Mouse (Mus musculus) CH12.LX (cell line): ENCODE data around the gene Serpina5. TPM values are rescaled to one million over a fixed set of nuclear protein-coding genes. Genes with fewer than 3 reads are reported as not detected.

ENCODE experiments used
- DNase-seq: peaks from one replicate; pipeline ENCODE4 v3.0.0-alpha.2; 2013; ENCODE audit errors: extremely low read depth
- H3K27ac ChIP-seq: 2 replicates; pipeline ENCODE4 v1.5.1; 2012; ENCODE audit warnings: low read depth, mild to moderate bottlenecking, control low read depth, moderate library complexity; ENCODE audit not compliant: insufficient read depth
- H3K27me3 ChIP-seq: replicated peaks from 2 replicates; pipeline ENCODE3; 2012; ENCODE audit warnings: inconsistent platforms
- H3K36me3 ChIP-seq, 2 experiments: replicated peaks in 1 of 2; 2 replicates each; pipeline versions ENCODE3 to v1.6.1; 2012; ENCODE audit warnings: inconsistent platforms in 1 of 2, low read length in 1 of 2, mild to moderate bottlenecking in 1 of 2, mixed read lengths in 1 of 2, moderate library complexity in 1 of 2; ENCODE audit not compliant: control insufficient read depth in 1 of 2, insufficient read depth in 1 of 2
- H3K4me1 ChIP-seq, 2 experiments: 2 replicates each; pipeline ENCODE4 v1.6.1; 2012; ENCODE audit warnings: inconsistent platforms in 1 of 2, moderate library complexity in 1 of 2; ENCODE audit not compliant: insufficient read depth in 2 of 2, control insufficient read depth in 1 of 2
- H3K4me2 ChIP-seq: 2 replicates; pipeline ENCODE4 v1.6.1; 2012; ENCODE audit warnings: low read depth, mild to moderate bottlenecking, control low read depth; ENCODE audit not compliant: poor library complexity, insufficient read depth, severe bottlenecking
- H3K4me3 ChIP-seq, 3 experiments: fragments of 150-350 bp in 1 of 3; sonication (generic) in 1 of 3; replicated peaks in 1 of 3; 2 replicates each; pipeline versions ENCODE3 to v1.5.1; 2011 to 2012; ENCODE audit warnings: low read depth in 2 of 3, low read length in 2 of 3, mild to moderate bottlenecking in 2 of 3, moderate library complexity in 2 of 3, control low read depth in 1 of 3, improper control_type of control experiment in 1 of 3, inconsistent platforms in 1 of 3, mixed read lengths in 1 of 3; ENCODE audit not compliant: poor library complexity in 1 of 3
- H3K79me2 ChIP-seq: replicated peaks from 2 replicates; pipeline ENCODE4 v1.6.1; 2012; ENCODE audit warnings: mild to moderate bottlenecking, moderate library complexity; ENCODE audit not compliant: control insufficient read depth, poor library complexity, insufficient read depth, severe bottlenecking; ENCODE audit errors: extremely low read depth
- H3K9ac ChIP-seq: 2 replicates; pipeline ENCODE4 v1.6.1; 2012; ENCODE audit warnings: low read depth, mild to moderate bottlenecking, control low read depth, moderate library complexity; ENCODE audit not compliant: insufficient read depth
- H3K9me3 ChIP-seq: replicated peaks from 2 replicates; pipeline ENCODE3; 2012; ENCODE audit warnings: low read length, inconsistent platforms, mixed read lengths
- BHLHE40 ChIP-seq: IDR thresholded peaks from 2 replicates; pipeline ENCODE4 v1.6.1; 2011; ENCODE audit warnings: mild to moderate bottlenecking, low read depth, low read length, improper control_type of control experiment
- ETS1 ChIP-seq: conservative IDR thresholded peaks from 2 replicates; pipeline ENCODE4 v1.6.1; 2012; ENCODE audit warnings: low read depth, mild to moderate bottlenecking, inconsistent platforms, low read length, improper control_type of control experiment, moderate library complexity
- HCFC1 ChIP-seq: IDR thresholded peaks from 2 replicates; pipeline ENCODE4 v1.6.1; 2012; ENCODE audit warnings: low read depth, mild to moderate bottlenecking, inconsistent platforms, low read length, improper control_type of control experiment
- IRF4 ChIP-seq: IDR thresholded peaks from 2 replicates; pipeline ENCODE4 v1.6.1; 2014; ENCODE audit warnings: low read depth, mild to moderate bottlenecking, inconsistent platforms, low read length, improper control_type of control experiment
- JUN ChIP-seq: IDR thresholded peaks from 2 replicates; pipeline ENCODE4 v1.6.1; 2011; ENCODE audit warnings: low read depth, mild to moderate bottlenecking, low read length, improper control_type of control experiment, moderate library complexity; ENCODE audit not compliant: insufficient read depth
- KAT2A ChIP-seq: IDR thresholded peaks from 2 replicates; pipeline ENCODE4 v1.6.1; 2012; ENCODE audit warnings: low read length, improper control_type of control experiment, inconsistent platforms; ENCODE audit not compliant: insufficient replicate concordance
- MAFK ChIP-seq: IDR thresholded peaks from 2 replicates; pipeline ENCODE4 v1.6.1; 2011; ENCODE audit warnings: low read length, improper control_type of control experiment; ENCODE audit not compliant: insufficient replicate concordance
- MAZ ChIP-seq: IDR thresholded peaks from 2 replicates; pipeline ENCODE4 v1.6.1; 2012; ENCODE audit warnings: low read depth, mild to moderate bottlenecking, inconsistent platforms, low read length, improper control_type of control experiment, moderate library complexity
- MYC ChIP-seq: IDR thresholded peaks from 2 replicates; pipeline ENCODE4 v1.6.1; 2011; ENCODE audit warnings: low read depth, mild to moderate bottlenecking, improper control_type of control experiment, low read length
- POLR2A ChIP-seq: IDR thresholded peaks from 2 replicates; pipeline ENCODE4 v1.6.1; 2011; ENCODE audit warnings: low read depth, mild to moderate bottlenecking, improper control_type of control experiment, low read length
- RAD21 ChIP-seq: IDR thresholded peaks from 2 replicates; pipeline ENCODE4 v1.6.1; 2011; ENCODE audit warnings: low read depth, mild to moderate bottlenecking, low read length, improper control_type of control experiment, moderate library complexity
- SIN3A ChIP-seq: IDR thresholded peaks from 2 replicates; pipeline ENCODE4 v1.6.1; 2012; ENCODE audit warnings: low read length, improper control_type of control experiment, inconsistent platforms
- UBTF ChIP-seq: IDR thresholded peaks from 2 replicates; pipeline ENCODE4 v1.6.1; 2012; ENCODE audit warnings: low read depth, mild to moderate bottlenecking, inconsistent platforms, low read length, improper control_type of control experiment, moderate library complexity
- USF1 ChIP-seq: IDR thresholded peaks from 2 replicates; pipeline ENCODE4 v1.6.1; 2014; ENCODE audit warnings: low read depth, mild to moderate bottlenecking, inconsistent platforms, low read length, improper control_type of control experiment
- USF2 ChIP-seq: conservative IDR thresholded peaks from 2 replicates; pipeline ENCODE4 v1.6.1; 2011; ENCODE audit warnings: low read depth, low read length, improper control_type of control experiment
- ZKSCAN1 ChIP-seq: IDR thresholded peaks from 2 replicates; pipeline ENCODE4 v1.6.1; 2012; ENCODE audit warnings: low read depth, inconsistent platforms, low read length, improper control_type of control experiment, borderline replicate concordance
- ZNF384 ChIP-seq: IDR thresholded peaks from 2 replicates; pipeline ENCODE4 v1.6.1; 2012; ENCODE audit warnings: low read depth, low read length, improper control_type of control experiment, inconsistent platforms
- dilution Hi-C: fragments of 300-500 bp; cut with MboI; formaldehyde crosslinking; loops from 2 replicates; pipeline ENCODE4 v1.14.3; 2020; ENCODE audit warnings: low sequenced_read_pairs; ENCODE audit not compliant: extremely low pct_unique_long_range_greater_than_20kb, extremely low pct_ligation_motif_present
- in situ Hi-C: fragments of 300-500 bp; cut with MboI; formaldehyde crosslinking; loops from 3 replicates; pipeline ENCODE4 v1.14.3; 2019; ENCODE audit warnings: low sequenced_read_pairs, low pct_ligation_motif_present, low pct_unique_long_range_greater_than_20kb, mixed read lengths
- polyA plus RNA-seq: library from polyadenylated mRNA; unstranded; fragments of >175 nt; gene quantifications from 2 replicates; pipeline ENCODE4 v1.2.1, GENCODE M21; 2012; ENCODE audit warnings: low read depth; ENCODE audit not compliant: insufficient read length
- total RNA-seq, 2 experiments: library from RNA; depleted of rRNA; stranded (reverse); fragments of 300-350 nt in 1 of 2; fragments of >200 nt in 1 of 2; gene quantifications; 2 replicates each; pipeline ENCODE4 v1.2.3; 2012 to 2014

Gene Serpina5
- total and polyA plus RNA-seq, 3 experiments: not detected

- no peak overlapping the region for H3K4me2 ChIP-seq
- no peak overlapping the region for H3K9ac ChIP-seq
- no peaks in the 10 kb centered on the region for H3K79me2 ChIP-seq
- H3K4me3 ChIP-seq: no peak overlapping the region
- no peak overlapping the region for H3K27ac ChIP-seq
- peaks cover 56% of the 10 kb centered on the region for H3K27me3 ChIP-seq
- TF ChIP-seq USF1: no peak
- in situ Hi-C loops: no loop called here
- no peaks in the 10 kb centered on the region for H3K9me3 ChIP-seq
- no peaks in the 10 kb centered on the region for H3K4me1 ChIP-seq
- no peak for DNase-seq
- dilution Hi-C loops: no loop called here
- H3K36me3 ChIP-seq: no peaks in the 10 kb centered on the region
Measured at GRCm38 (mm10) chr12:104123996-104124395, 23.1 kb downstream of the Serpina5 start.

- H3K4me3 ChIP-seq: no peak overlapping the region
- in situ Hi-C loops: no loop called here
- H3K79me2 ChIP-seq: no peaks in the 10 kb centered on the region
- H3K27me3 ChIP-seq: peaks cover 55% of the 10 kb centered on the region
- H3K27ac ChIP-seq: no peak overlapping the region
- no peaks in the 10 kb centered on the region for H3K9me3 ChIP-seq
- no peak overlapping the region for H3K4me2 ChIP-seq
- H3K9ac ChIP-seq: no peak overlapping the region
- TF ChIP-seq ZNF384 (no peak), JUN (no peak), IRF4 (no peak), BHLHE40 (no peak), RAD21 (no peak), USF2 (no peak), MAFK (no peak), HCFC1 (no peak), MYC (no peak), POLR2A (no peak), USF1 (no peak), ZKSCAN1 (no peak), MAZ (no peak), UBTF (no peak), SIN3A (no peak), ETS1 (no peak), KAT2A (no peak)
- TF ChIP-seq, all 38 proteins: peak for 0
- no peaks in the 10 kb centered on the region for H3K4me1 ChIP-seq
- DNase-seq: no peak
- dilution Hi-C loops: no loop called here
- H3K36me3 ChIP-seq: no peaks in the 10 kb centered on the region
Measured at GRCm38 (mm10) chr12:104125021-104125560, 24.2 kb downstream of the Serpina5 start.
